Mouse (Mus musculus): ENCODE results near the gene Cdk2ap1. TPM values are rescaled to one million over a fixed set of nuclear protein-coding genes. Genes with fewer than 3 reads are reported as not detected.

Gene Cdk2ap1
- polyA plus RNA-seq (2014; fragmentation: Illumina TruSeq; extraction: RNeasy Lipid Tissue Mini Kit (QIAGEN cat#74804); ENCODE audit: insufficient read depth, low read depth, low replicate concordance): 79.2 TPM

DNA sequence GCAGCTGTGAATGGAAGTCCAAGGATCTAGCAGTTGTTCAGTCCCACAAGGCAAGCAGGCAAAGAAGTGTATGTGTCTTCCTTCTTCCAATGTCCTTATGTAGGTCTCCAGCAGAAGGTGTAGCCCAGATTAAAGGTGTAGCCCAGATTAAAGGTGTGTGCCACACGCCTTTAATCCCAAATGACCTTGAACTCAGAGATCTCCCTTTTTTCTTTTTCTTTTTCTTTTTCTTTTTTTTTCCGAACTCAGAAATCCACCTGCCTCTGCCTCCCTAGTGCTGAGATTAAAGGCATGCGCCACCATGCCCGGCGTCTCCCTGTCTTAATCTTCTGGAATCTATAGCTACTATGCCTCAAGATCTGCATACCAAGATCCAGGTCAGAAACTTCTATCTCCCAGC is at the start of gene Cdk2ap1:
Cdk2ap1 (minus strand) TSS at position 101 of the 400 bp plus-strand sequence.

DNA sequence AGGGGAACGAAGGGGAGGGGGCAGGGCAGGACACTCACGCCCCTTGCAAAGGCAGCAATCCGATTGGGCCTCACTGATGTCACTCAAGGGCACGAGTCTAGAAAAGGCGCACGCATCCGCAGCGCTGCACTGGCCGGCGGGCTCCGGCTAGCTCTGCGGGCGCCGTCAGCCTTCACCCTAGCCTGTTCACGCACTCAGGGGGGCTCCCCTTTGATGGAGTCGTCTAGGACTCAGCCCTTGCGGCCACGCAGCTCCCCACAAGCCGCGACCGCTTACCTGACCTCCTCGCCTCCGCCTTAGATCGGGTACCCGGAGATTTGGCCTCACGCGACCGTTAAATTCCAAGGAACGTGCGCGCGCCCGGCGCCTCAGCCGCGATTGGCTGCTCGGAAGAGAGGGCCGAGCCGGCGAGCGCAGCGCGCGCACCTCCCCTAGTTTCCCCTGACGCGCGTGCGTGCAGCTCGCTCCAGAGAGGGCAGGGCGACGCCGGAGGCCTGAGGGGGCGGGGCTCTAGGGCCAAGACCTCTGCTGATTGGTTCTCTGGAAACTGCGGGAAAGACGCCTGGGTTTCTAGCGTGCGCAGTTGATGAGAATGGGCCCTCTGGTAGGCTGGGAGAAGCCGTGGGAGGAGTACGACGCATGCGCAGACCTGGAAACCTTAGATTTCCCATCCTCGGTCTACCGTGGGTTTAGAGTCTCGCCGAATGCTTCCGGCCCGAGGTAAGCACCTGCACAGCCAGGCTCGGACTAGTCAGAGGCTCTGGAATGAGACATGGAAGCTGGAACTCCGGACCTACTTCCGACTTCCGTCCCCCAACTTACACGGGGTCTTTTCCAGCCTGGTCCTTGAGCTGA is 35.1 kb downstream of the Cdk2ap1 start, which contains the start of the genes Mphosph9 and 2810006K23Rik:
Mphosph9 (minus strand) TSS at position 463 of the 855 bp plus-strand sequence.
2810006K23Rik (plus strand) TSS at position 580 of the 855 bp plus-strand sequence.

Other genes with a start within 250 kb of the Cdk2ap1 start
- gene Arl6ip4, start 247.0 kb downstream of the Cdk2ap1 start, polyA plus RNA-seq (2014; fragmentation: Illumina TruSeq; extraction: RNeasy Lipid Tissue Mini Kit (QIAGEN cat#74804); ENCODE audit: insufficient read depth, low read depth, low replicate concordance): 48.1 TPM
- gene Pitpnm2, start 113.3 kb downstream of the Cdk2ap1 start, polyA plus RNA-seq (2014; fragmentation: Illumina TruSeq; extraction: RNeasy Lipid Tissue Mini Kit (QIAGEN cat#74804); ENCODE audit: insufficient read depth, low read depth, low replicate concordance): 13.8 TPM
- gene Mphosph9, start 35.1 kb downstream of the Cdk2ap1 start, polyA plus RNA-seq (2014; fragmentation: Illumina TruSeq; extraction: RNeasy Lipid Tissue Mini Kit (QIAGEN cat#74804); ENCODE audit: insufficient read depth, low read depth, low replicate concordance): 1.3 TPM
- 7.3 TPM for gene 2810006K23Rik, start 35.0 kb downstream of the Cdk2ap1 start, polyA plus RNA-seq (2014; fragmentation: Illumina TruSeq; extraction: RNeasy Lipid Tissue Mini Kit (QIAGEN cat#74804); ENCODE audit: insufficient read depth, low read depth, low replicate concordance)
- 8.9 TPM for gene Sbno1, start 62.9 kb upstream of the Cdk2ap1 start, polyA plus RNA-seq (2014; fragmentation: Illumina TruSeq; extraction: RNeasy Lipid Tissue Mini Kit (QIAGEN cat#74804); ENCODE audit: insufficient read depth, low read depth, low replicate concordance)
- gene Kmt5a, start 76.8 kb upstream of the Cdk2ap1 start, polyA plus RNA-seq (2014; fragmentation: Illumina TruSeq; extraction: RNeasy Lipid Tissue Mini Kit (QIAGEN cat#74804); ENCODE audit: insufficient read depth, low read depth, low replicate concordance): 25.3 TPM
- 23.6 TPM for gene Rilpl2, start 115.3 kb upstream of the Cdk2ap1 start, polyA plus RNA-seq (2014; fragmentation: Illumina TruSeq; extraction: RNeasy Lipid Tissue Mini Kit (QIAGEN cat#74804); ENCODE audit: insufficient read depth, low read depth, low replicate concordance)
- 8.3 TPM for gene Snrnp35, start 120.1 kb upstream of the Cdk2ap1 start, polyA plus RNA-seq (2014; fragmentation: Illumina TruSeq; extraction: RNeasy Lipid Tissue Mini Kit (QIAGEN cat#74804); ENCODE audit: insufficient read depth, low read depth, low replicate concordance)
- 21.6 TPM for gene Rilpl1, start 168.3 kb upstream of the Cdk2ap1 start, polyA plus RNA-seq (2014; fragmentation: Illumina TruSeq; extraction: RNeasy Lipid Tissue Mini Kit (QIAGEN cat#74804); ENCODE audit: insufficient read depth, low read depth, low replicate concordance)
- gene Tmed2, start 177.6 kb upstream of the Cdk2ap1 start, polyA plus RNA-seq (2014; fragmentation: Illumina TruSeq; extraction: RNeasy Lipid Tissue Mini Kit (QIAGEN cat#74804); ENCODE audit: insufficient read depth, low read depth, low replicate concordance): 274 TPM
- 7.3 TPM for gene Ddx55, start 189.8 kb upstream of the Cdk2ap1 start, polyA plus RNA-seq (2014; fragmentation: Illumina TruSeq; extraction: RNeasy Lipid Tissue Mini Kit (QIAGEN cat#74804); ENCODE audit: insufficient read depth, low read depth, low replicate concordance)
- gene Eif2b1, start 216.0 kb upstream of the Cdk2ap1 start, polyA plus RNA-seq (2014; fragmentation: Illumina TruSeq; extraction: RNeasy Lipid Tissue Mini Kit (QIAGEN cat#74804); ENCODE audit: insufficient read depth, low read depth, low replicate concordance): 16.1 TPM
- gene Gtf2h3, start 216.1 kb upstream of the Cdk2ap1 start, polyA plus RNA-seq (2014; fragmentation: Illumina TruSeq; extraction: RNeasy Lipid Tissue Mini Kit (QIAGEN cat#74804); ENCODE audit: insufficient read depth, low read depth, low replicate concordance): 12.4 TPM